Mouse (Mus musculus) intestine, embryonic 16.5 days (tissue): ENCODE measurements around the gene Slc16a5. TPM values are rescaled to one million over a fixed set of nuclear protein-coding genes. Genes with fewer than 3 reads are reported as not detected.
"Not testable (repeated sequence)": the region's sequence is repeated elsewhere in the genome, so short reads cannot be mapped to it uniquely, and the experiment has no call there.

Experiments
- ATAC-seq: fragments of 200-750 bp; cut with Nextera tagmentation; 2 replicates; pipeline ENCODE4 v1.8.0; 2017; ENCODE audit warnings: moderate TSS enrichment, moderate library complexity
- H3K27ac ChIP-seq: fragments of 300-500 bp; sonication (generic); 2 replicates; pipeline ENCODE4 v1.5.1; 2014; ENCODE audit warnings: mild to moderate bottlenecking, low read length
- H3K27me3 ChIP-seq: fragments of 300-500 bp; sonication (generic); replicated peaks from 2 replicates; pipeline ENCODE4 v1.6.1; 2014; ENCODE audit warnings: low read length, control low read depth, mixed read lengths; ENCODE audit not compliant: control insufficient read depth, insufficient read depth
- H3K36me3 ChIP-seq: fragments of 300-500 bp; sonication (generic); 2 replicates; pipeline ENCODE4 v1.6.1; 2014; ENCODE audit warnings: low read length, control low read depth; ENCODE audit not compliant: control insufficient read depth, insufficient read depth
- H3K4me1 ChIP-seq: fragments of 300-500 bp; sonication (generic); 2 replicates; pipeline ENCODE4 v1.6.1; 2014; ENCODE audit warnings: low read length, control low read depth, mixed read lengths; ENCODE audit not compliant: control insufficient read depth, insufficient read depth
- H3K4me2 ChIP-seq: fragments of 300-500 bp; sonication (generic); 2 replicates; pipeline ENCODE4 v1.6.1; 2014; ENCODE audit warnings: low read depth, low read length, control low read depth
- H3K4me3 ChIP-seq: fragments of 300-500 bp; sonication (generic); 2 replicates; pipeline ENCODE4 v1.5.1; 2014; ENCODE audit warnings: mild to moderate bottlenecking, low read length
- H3K9ac ChIP-seq: fragments of 300-500 bp; sonication (generic); 2 replicates; pipeline ENCODE4 v1.6.1; 2014; ENCODE audit warnings: low read depth, low read length
- H3K9me3 ChIP-seq: fragments of 300-500 bp; sonication (generic); 2 replicates; pipeline ENCODE4 v1.6.1; 2016; ENCODE audit warnings: low read length, control low read depth; ENCODE audit not compliant: control insufficient read depth
- WGBS: fragments of 180-500 bp; shearing (Covaris S2); extraction: QIAGEN DNeasy Blood & Tissue Kit; methylation state at CpG from one replicate; pipeline ENCODE4 v1.1.7; 2014; 5-methylcytosine and 5-hydroxymethylcytosine counted together
- polyA plus RNA-seq: library from polyadenylated mRNA; unstranded; fragments of >200 nt; fragmentation: Nextera tagmentation; extraction: Ambion mirVana; gene quantifications from 2 replicates; pipeline ENCODE4 v1.2.1, GENCODE M21; 2015

The Slc16a5 gene
- polyA plus RNA-seq, 1 experiment from 2014 or later = 3.1 TPM

- ATAC-seq = no peak
Measured at GRCm38 (mm10) chr11:115483726-115484125, 21.5 kb downstream of the Slc16a5 start.

GRCm38 (mm10) chr11:115485155-115485554, 22.9 kb downstream of the Slc16a5 start:
- Histone ChIP-seq H3K4me1 (peaks cover 2% of the 10 kb centered on the region; the same call in 1 of the 2 replicates), H3K27me3 (no peaks in the 10 kb centered on the region), H3K9ac (no peak overlapping the region), H3K36me3 (peaks cover 6% of the 10 kb centered on the region), H3K4me2 (no peak overlapping the region), H3K4me3 (no peak overlapping the region), H3K27ac (no peak overlapping the region), H3K9me3 (no peaks in the 10 kb centered on the region)
- ATAC-seq = no peak
- 69% methylated on average over 12 of the region's 12 CpGs for WGBS

More at GRCm38 (mm10) chr11:115483726-115484125, 21.5 kb downstream of the Slc16a5 start:
- Histone ChIP-seq H3K36me3 (no peaks in the 10 kb centered on the region; the same call in 1 of the 2 replicates), H3K27ac (no peak overlapping the region), H3K4me3 (no peak overlapping the region), H3K9me3 (no peaks in the 10 kb centered on the region), H3K4me2 (no peak overlapping the region), H3K27me3 (no peaks in the 10 kb centered on the region), H3K9ac (no peak overlapping the region), H3K4me1 (no peaks in the 10 kb centered on the region)
- 16% methylated on average over 6 of the region's 6 CpGs for WGBS

- H3K27ac ChIP-seq = no peak overlapping the region
- H3K4me2 ChIP-seq = no peak overlapping the region
- 89% methylated on average over 19 of the region's 19 CpGs for WGBS
- H3K9ac ChIP-seq = no peak overlapping the region
- no peak for ATAC-seq
- no peaks in the 10 kb centered on the region for H3K27me3 ChIP-seq
- no peak overlapping the region for H3K4me3 ChIP-seq
- peaks cover 16% of the 10 kb centered on the region for H3K4me1 ChIP-seq
- H3K9me3 ChIP-seq = no peaks in the 10 kb centered on the region
- H3K36me3 ChIP-seq = peaks cover 6% of the 10 kb centered on the region
Measured at GRCm38 (mm10) chr11:115488551-115489104, 26.4 kb downstream of the Slc16a5 start.

- ATAC-seq = peak; percentile 45
- Histone ChIP-seq H3K36me3 (peaks cover 6% of the 10 kb centered on the region), H3K9me3 (no peaks in the 10 kb centered on the region), H3K4me3 (peak overlapping the region; percentile 66), H3K27ac (peak overlapping the region; percentile 85), H3K4me2 (peak overlapping the region; percentile 81), H3K9ac (peak overlapping the region; percentile 79), H3K4me1 (peaks cover 16% of the 10 kb centered on the region), H3K27me3 (no peaks in the 10 kb centered on the region)
- 24% methylated on average over 25 of the region's 25 CpGs for WGBS
Measured at GRCm38 (mm10) chr11:115490441-115491355, 28.4 kb downstream of the Slc16a5 start.

GRCm38 (mm10) chr11:115491356-115492083, 29.2 kb downstream of the Slc16a5 start, which contains the start of gene Nt5c:
TSS of gene Nt5c (minus strand) at chr11:115491862.
- peak within 1 kb of the TSS; percentile 79 for H3K9ac ChIP-seq
- H3K27ac ChIP-seq = peak within 1 kb of the TSS; percentile 85
- H3K9me3 ChIP-seq = no peaks in the 10 kb centered on the region
- H3K27me3 ChIP-seq = no peaks in the 10 kb centered on the region
- under 1% methylated on average over 43 of the region's 43 CpGs for WGBS
- peak; percentile 96 for ATAC-seq
- peaks cover 6% of the 10 kb centered on the region for H3K36me3 ChIP-seq
- H3K4me3 ChIP-seq = peak within 1 kb of the TSS; percentile 66
- H3K4me1 ChIP-seq = peaks cover 16% of the 10 kb centered on the region
- H3K4me2 ChIP-seq = peak within 1 kb of the TSS; percentile 81

- Histone ChIP-seq H3K9me3 (no peaks in the 10 kb centered on the region), H3K27me3 (no peaks in the 10 kb centered on the region), H3K4me3 (peak overlapping the region; percentile 66), H3K36me3 (peaks cover 6% of the 10 kb centered on the region), H3K27ac (peak overlapping the region; percentile 85), H3K9ac (peak overlapping the region; percentile 79), H3K4me1 (peaks cover 16% of the 10 kb centered on the region), H3K4me2 (peak overlapping the region; percentile 81)
- 30% methylated on average over 6 of the region's 6 CpGs for WGBS
- no peak for ATAC-seq
Measured at GRCm38 (mm10) chr11:115492387-115492786, 30.1 kb downstream of the Slc16a5 start.

- H3K4me1 ChIP-seq, H3K27me3 ChIP-seq, H3K9ac ChIP-seq, H3K4me3 ChIP-seq, H3K4me2 ChIP-seq, H3K27ac ChIP-seq, H3K9me3 ChIP-seq, ATAC-seq: not testable (repeated sequence)
- peaks cover 11% of the 10 kb centered on the region; the same call in 1 of the 2 replicates for H3K36me3 ChIP-seq
- 90% methylated on average over 9 of the region's 9 CpGs for WGBS
Measured at GRCm38 (mm10) chr11:115496559-115496958, 34.3 kb downstream of the Slc16a5 start.

- Histone ChIP-seq H3K9me3 (no peaks in the 10 kb centered on the region), H3K4me3 (no peak overlapping the region), H3K4me1 (peaks cover 5% of the 10 kb centered on the region), H3K9ac (no peak overlapping the region), H3K4me2 (no peak overlapping the region), H3K27ac (no peak overlapping the region), H3K27me3 (no peaks in the 10 kb centered on the region), H3K36me3 (peaks cover 17% of the 10 kb centered on the region)
- no peak for ATAC-seq
- 96% methylated on average over 6 of the region's 6 CpGs for WGBS
Measured at GRCm38 (mm10) chr11:115502636-115503035, 40.4 kb downstream of the Slc16a5 start.

- Histone ChIP-seq H3K27me3 (no peaks in the 10 kb centered on the region), H3K4me3 (no peak overlapping the region), H3K4me2 (no peak overlapping the region), H3K9ac (no peak overlapping the region), H3K4me1 (peaks cover 35% of the 10 kb centered on the region), H3K36me3 (peaks cover 5% of the 10 kb centered on the region; the same call in 1 of the 2 replicates), H3K9me3 (no peaks in the 10 kb centered on the region), H3K27ac (no peak overlapping the region)
- 61% methylated on average over 3 of the region's 3 CpGs for WGBS
- ATAC-seq = no peak
Measured at GRCm38 (mm10) chr11:115506586-115506985, 44.3 kb downstream of the Slc16a5 start.
